Mouse (Mus musculus) cortical plate, adult 2 months (tissue): ENCODE measurements at regions not wholly inside any gene's neighbourhood (a gene's known extent, or its start where the extent isn't known, plus 50 kb on each side); places are given as distances from the start of the nearest gene placed in this dataset.

Source experiments
- CTCF ChIP-seq: fragments of 200-500 bp; IDR thresholded peaks from 2 replicates; pipeline ENCODE4 v1.5.1; 2011; ENCODE audit warnings: mild to moderate bottlenecking, control low read depth, low read length; ENCODE audit not compliant: insufficient read depth; ENCODE audit errors: extremely low read depth
- POLR2A ChIP-seq: fragments of 200-500 bp; IDR thresholded peaks from 2 replicates; pipeline ENCODE4 v1.6.1; 2011; ENCODE audit warnings: mild to moderate bottlenecking, low read length, control low read depth; ENCODE audit not compliant: insufficient read depth; ENCODE audit errors: extremely low read depth

- TF ChIP-seq POLR2A (no peak), CTCF (no peak)
Observed at GRCm38 (mm10) chr9:32874306-32874875, 238.4 kb downstream of the Ets1 start.
